Mouse (Mus musculus): ENCODE measurements at regions not wholly inside any gene's neighbourhood (a gene's known extent, or its start where the extent isn't known, plus 50 kb on each side); places are given as distances from the start of the nearest gene placed in this dataset.
A peak's percentile ranks its signal among the peaks of the same experiment; 100 is the strongest.

- no peak for ATAC-seq (replicated peaks; ENCODE audit: low FRiP score, low TSS enrichment, poor library complexity, severe bottlenecking)
Measured at GRCm38 (mm10) chr17:4738717-4739485, 255.2 kb upstream of the Arid1b start.

GRCm38 (mm10) chr17:4740784-4741183 is 253.3 kb upstream of the Arid1b start:
- ATAC-seq (replicated peaks; ENCODE audit: low FRiP score, low TSS enrichment, poor library complexity, severe bottlenecking), result no peak

- no peak for ATAC-seq (replicated peaks; ENCODE audit: low FRiP score, low TSS enrichment, poor library complexity, severe bottlenecking)
Measured at GRCm38 (mm10) chr17:4742314-4742713, 251.8 kb upstream of the Arid1b start.

- no peak for ATAC-seq (replicated peaks; ENCODE audit: low FRiP score, low TSS enrichment, poor library complexity, severe bottlenecking)
Measured at GRCm38 (mm10) chr17:4762956-4763355, 231.2 kb upstream of the Arid1b start.

- ATAC-seq (replicated peaks; ENCODE audit: low FRiP score, low TSS enrichment, poor library complexity, severe bottlenecking), result no peak
Measured at GRCm38 (mm10) chr17:4765723-4766122, 228.4 kb upstream of the Arid1b start.

GRCm38 (mm10) chr17:4767947-4768522 is 226.1 kb upstream of the Arid1b start:
- no peak for ATAC-seq (replicated peaks; ENCODE audit: low FRiP score, low TSS enrichment, poor library complexity, severe bottlenecking)

GRCm38 (mm10) chr17:4769284-4769683 is 224.8 kb upstream of the Arid1b start:
- ATAC-seq (replicated peaks; ENCODE audit: low FRiP score, low TSS enrichment, poor library complexity, severe bottlenecking), result no peak

GRCm38 (mm10) chr17:4770052-4770451 is 224.1 kb upstream of the Arid1b start:
- ATAC-seq (replicated peaks; ENCODE audit: low FRiP score, low TSS enrichment, poor library complexity, severe bottlenecking), result 0 out of 2 replicates have a peak, but pooled peaks have one; percentile 47

GRCm38 (mm10) chr17:4778161-4778560 is 216.0 kb upstream of the Arid1b start:
- ATAC-seq (replicated peaks; ENCODE audit: low FRiP score, low TSS enrichment, poor library complexity, severe bottlenecking), result peak; percentile 93

GRCm38 (mm10) chr17:4779017-4779416 is 215.1 kb upstream of the Arid1b start:
- no peak for ATAC-seq (replicated peaks; ENCODE audit: low FRiP score, low TSS enrichment, poor library complexity, severe bottlenecking)

- ATAC-seq (replicated peaks; ENCODE audit: low FRiP score, low TSS enrichment, poor library complexity, severe bottlenecking), result no peak
Measured at GRCm38 (mm10) chr17:4781586-4781985, 212.5 kb upstream of the Arid1b start.

GRCm38 (mm10) chr17:4784296-4784695 is 209.8 kb upstream of the Arid1b start:
- ATAC-seq (replicated peaks; ENCODE audit: low FRiP score, low TSS enrichment, poor library complexity, severe bottlenecking), result no peak

- no peak for ATAC-seq (replicated peaks; ENCODE audit: low FRiP score, low TSS enrichment, poor library complexity, severe bottlenecking)
Measured at GRCm38 (mm10) chr17:4785281-4785839, 208.8 kb upstream of the Arid1b start.

- no peak for ATAC-seq (replicated peaks; ENCODE audit: low FRiP score, low TSS enrichment, poor library complexity, severe bottlenecking)
Measured at GRCm38 (mm10) chr17:4786524-4786923, 207.6 kb upstream of the Arid1b start.

GRCm38 (mm10) chr17:4791873-4792272 is 202.3 kb upstream of the Arid1b start:
- ATAC-seq (replicated peaks; ENCODE audit: low FRiP score, low TSS enrichment, poor library complexity, severe bottlenecking), result peak; percentile 48; the same call in 1 of the 2 replicates

- 0 out of 2 replicates have a peak, but pooled peaks have one; percentile 18 for ATAC-seq (replicated peaks; ENCODE audit: low FRiP score, low TSS enrichment, poor library complexity, severe bottlenecking)
Measured at GRCm38 (mm10) chr17:4796241-4796640, 197.9 kb upstream of the Arid1b start.

GRCm38 (mm10) chr17:4804013-4804412 is 190.1 kb upstream of the Arid1b start:
- no peak for ATAC-seq (replicated peaks; ENCODE audit: low FRiP score, low TSS enrichment, poor library complexity, severe bottlenecking)

- ATAC-seq (replicated peaks; ENCODE audit: low FRiP score, low TSS enrichment, poor library complexity, severe bottlenecking), result no peak
Measured at GRCm38 (mm10) chr17:4806051-4806450, 188.1 kb upstream of the Arid1b start.

GRCm38 (mm10) chr17:4808926-4809325 is 185.2 kb upstream of the Arid1b start:
- no peak for ATAC-seq (replicated peaks; ENCODE audit: low FRiP score, low TSS enrichment, poor library complexity, severe bottlenecking)

GRCm38 (mm10) chr17:4813232-4813631 is 180.9 kb upstream of the Arid1b start:
- no peak for ATAC-seq (replicated peaks; ENCODE audit: low FRiP score, low TSS enrichment, poor library complexity, severe bottlenecking)

- no peak for ATAC-seq (replicated peaks; ENCODE audit: low FRiP score, low TSS enrichment, poor library complexity, severe bottlenecking)
Measured at GRCm38 (mm10) chr17:4813666-4814065, 180.5 kb upstream of the Arid1b start.

All from megakaryocyte-erythroid progenitor cell, adult 5-6 weeks (primary cell).